Mouse (Mus musculus) MEL-GATA-1-ER (cell line): ENCODE measurements around the gene 9430007A20Rik.
"Not testable (repeated sequence)": the region's sequence is repeated elsewhere in the genome, so short reads cannot be mapped to it uniquely, and the experiment has no call there.

ENCODE experiments used
- DNase-seq: peaks from one replicate; pipeline ENCODE4 v3.0.0-alpha.2; 2012; ENCODE audit warnings: low read depth; ENCODE audit errors: extremely low read depth

The 9430007A20Rik gene

DNA sequence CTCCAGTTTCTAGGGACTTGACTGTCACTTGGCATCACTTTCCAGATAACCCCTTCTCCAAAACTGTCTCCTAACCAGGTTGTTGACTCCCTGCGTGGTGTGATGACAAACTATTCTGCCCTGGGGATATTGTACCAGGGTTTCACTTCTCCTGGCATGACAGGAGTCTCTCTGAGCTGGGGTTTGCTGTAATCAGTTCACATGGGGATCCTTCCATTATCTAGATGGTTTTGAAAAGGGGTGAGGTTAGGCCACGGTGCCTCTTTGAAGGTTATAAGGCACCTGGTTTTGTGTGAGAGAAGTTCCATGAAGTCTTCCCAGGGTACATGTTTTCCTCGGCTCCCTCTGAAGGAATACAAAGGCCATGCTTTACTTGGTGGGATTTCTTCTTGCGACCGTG is at the start of gene 9430007A20Rik:
9430007A20Rik (plus strand) TSS at position 301 of the 400 bp plus-strand sequence.
- DNase-seq: no peak

DNA sequence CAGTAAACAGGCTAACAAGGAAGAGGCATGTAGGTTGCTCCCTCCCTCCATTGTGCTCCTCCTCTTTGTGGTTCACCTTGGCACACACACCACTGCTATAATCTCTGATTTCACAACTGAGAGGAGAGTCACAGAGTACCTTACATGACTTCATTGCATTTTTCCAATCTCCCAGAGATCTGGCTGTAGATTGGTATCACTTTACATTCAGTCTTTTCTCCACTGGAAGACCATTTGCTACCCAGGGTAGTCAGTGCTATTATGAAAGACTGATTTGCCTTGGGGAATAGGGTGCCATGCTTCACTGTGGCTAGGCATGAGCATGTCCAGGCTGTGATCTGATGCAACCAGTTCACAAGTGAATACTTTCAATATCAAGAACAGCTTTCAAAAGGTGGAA is 26.3 kb upstream of the 9430007A20Rik start:
- no peak for DNase-seq

- no peak for DNase-seq
Measured at GRCm38 (mm10) chr4:144506518-144506917, 13.1 kb upstream of the 9430007A20Rik start.

- no peak for DNase-seq
Measured at GRCm38 (mm10) chr4:144544689-144545088, 25.1 kb downstream of the 9430007A20Rik start.

- not testable (repeated sequence) for DNase-seq
Measured at GRCm38 (mm10) chr4:144545339-144545738, 25.7 kb downstream of the 9430007A20Rik start.

- DNase-seq: no peak
Measured at GRCm38 (mm10) chr4:144551156-144551555, 31.5 kb downstream of the 9430007A20Rik start.

- no peak for DNase-seq
Measured at GRCm38 (mm10) chr4:144559792-144560191, 40.2 kb downstream of the 9430007A20Rik start.

DNA sequence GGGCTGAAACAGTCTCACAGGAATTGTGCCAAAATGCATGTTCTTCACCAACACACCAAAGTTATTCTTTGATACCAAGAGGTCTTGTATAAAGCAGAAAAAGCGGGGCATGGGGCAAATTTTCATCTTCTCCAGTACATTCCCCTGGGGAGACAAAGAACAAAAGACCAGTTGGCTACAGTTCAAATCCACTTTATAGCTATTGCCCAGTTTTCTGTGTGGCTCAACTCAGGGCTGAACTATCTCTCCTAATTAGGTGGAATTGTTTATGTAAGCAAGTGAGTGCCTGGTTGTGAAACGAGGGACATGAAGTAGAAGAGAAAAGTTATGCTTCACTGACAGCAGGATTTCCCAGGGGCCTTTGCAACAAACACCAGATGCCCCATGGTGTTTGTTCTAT is 41.6 kb downstream of the 9430007A20Rik start:
- no peak for DNase-seq

DNA sequence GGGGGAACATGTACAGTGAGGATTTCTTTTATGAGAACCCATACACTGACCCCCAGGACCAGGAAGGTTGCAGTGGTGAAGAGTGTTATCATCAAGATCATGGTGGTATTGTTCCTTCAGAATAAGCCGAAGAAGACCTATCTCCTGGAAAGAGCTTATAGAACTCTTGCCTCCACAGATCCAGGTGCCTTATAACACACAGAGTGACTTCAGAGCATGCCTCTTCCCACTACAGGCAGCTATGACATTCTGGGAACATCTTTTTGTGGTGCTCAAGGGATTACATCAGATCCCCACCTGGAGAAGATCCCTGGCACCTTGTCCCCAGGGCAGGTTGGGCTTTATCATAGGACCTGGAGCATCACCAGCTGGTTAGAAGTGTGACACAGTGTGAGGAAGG is 45.4 kb downstream of the 9430007A20Rik start, which contains the start of gene Gm13124:
Gm13124 (minus strand) TSS at position 101 of the 400 bp plus-strand sequence.
- no peak for DNase-seq

DNA sequence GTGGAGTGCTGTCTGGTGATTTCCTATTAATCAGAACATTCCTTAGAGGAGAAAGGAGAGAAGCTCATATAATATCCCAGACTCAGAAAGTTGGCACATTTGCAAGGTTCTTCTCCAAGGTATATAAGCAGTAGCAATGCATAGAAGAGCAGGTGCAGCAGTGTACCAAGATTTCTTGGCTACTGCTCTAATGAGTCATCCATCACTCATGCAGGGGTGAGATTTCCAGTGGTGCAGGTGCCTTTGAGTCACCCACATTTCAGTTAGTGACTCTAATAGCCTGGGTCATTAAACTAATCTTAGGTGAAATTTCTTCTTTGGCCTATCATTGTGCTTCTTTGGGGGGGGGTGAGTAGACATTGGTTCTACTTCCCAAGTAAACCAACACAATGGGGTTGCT is 48.1 kb downstream of the 9430007A20Rik start:
- no peak for DNase-seq
